Mouse (Mus musculus) stomach, embryonic 16.5 days (tissue): ENCODE data around the gene Thap3. TPM values are rescaled to one million over a fixed set of nuclear protein-coding genes. Genes with fewer than 3 reads are reported as not detected.

Experiments
- ATAC-seq: fragments of 200-750 bp; cut with Nextera tagmentation; 2 replicates; pipeline ENCODE4 v1.8.0; 2017; ENCODE audit warnings: moderate number of reproducible peaks, moderate TSS enrichment; ENCODE audit not compliant: insufficient read depth, low FRiP score
- H3K27ac ChIP-seq: fragments of 300-500 bp; sonication (generic); 2 replicates; pipeline ENCODE4 v1.5.1; 2014; ENCODE audit warnings: low read length
- H3K27me3 ChIP-seq: fragments of 300-500 bp; sonication (generic); 2 replicates; pipeline ENCODE4 v1.6.1; 2014; ENCODE audit warnings: low read length, control low read depth, mixed read lengths; ENCODE audit not compliant: control insufficient read depth, insufficient read depth
- H3K36me3 ChIP-seq: fragments of 300-500 bp; sonication (generic); 2 replicates; pipeline ENCODE4 v1.6.1; 2014; ENCODE audit warnings: low read length; ENCODE audit not compliant: control insufficient read depth, insufficient read depth
- H3K4me1 ChIP-seq: fragments of 300-500 bp; sonication (generic); 2 replicates; pipeline ENCODE4 v1.6.1; 2014; ENCODE audit warnings: low read length, control low read depth, mixed read lengths; ENCODE audit not compliant: control insufficient read depth, insufficient read depth
- H3K4me2 ChIP-seq: fragments of 300-500 bp; sonication (generic); 2 replicates; pipeline ENCODE4 v1.6.1; 2014; ENCODE audit warnings: low read depth, low read length, mixed read lengths
- H3K4me3 ChIP-seq: fragments of 300-500 bp; sonication (generic); replicated peaks from 2 replicates; pipeline ENCODE4 v1.5.1; 2014; ENCODE audit warnings: mild to moderate bottlenecking, low read length
- H3K9ac ChIP-seq: fragments of 300-500 bp; sonication (generic); 2 replicates; pipeline ENCODE4 v1.6.1; 2014; ENCODE audit warnings: low read length
- H3K9me3 ChIP-seq: fragments of 300-500 bp; sonication (generic); replicated peaks from 2 replicates; pipeline ENCODE4 v1.6.1; 2016; ENCODE audit warnings: low read length, control low read depth; ENCODE audit not compliant: control insufficient read depth
- WGBS: fragments of 180-500 bp; shearing (Covaris S2); extraction: QIAGEN DNeasy Blood & Tissue Kit; methylation state at CpG from one replicate; pipeline ENCODE4 v1.1.7; 2014; 5-methylcytosine and 5-hydroxymethylcytosine counted together
- polyA plus RNA-seq: library from polyadenylated mRNA; unstranded; fragments of >200 nt; fragmentation: Nextera tagmentation; extraction: Ambion mirVana; gene quantifications from 2 replicates; pipeline ENCODE4 v1.2.1, GENCODE M21; 2015

Thap3 gene
- polyA plus RNA-seq, 1 experiment from 2014 or later = 35.7 TPM

GRCm38 (mm10) chr4:152011171-152011760 is 22.5 kb upstream of the Thap3 start:
- ATAC-seq = no peak
- Histone ChIP-seq H3K9me3 (no peaks in the 10 kb centered on the region), H3K4me2 (peak overlapping the region; percentile 99), H3K9ac (peak overlapping the region; percentile 82), H3K36me3 (peaks cover 7% of the 10 kb centered on the region; the same call in 1 of the 2 replicates), H3K27me3 (no peaks in the 10 kb centered on the region), H3K27ac (peak overlapping the region; percentile 93), H3K4me1 (peaks cover 43% of the 10 kb centered on the region), H3K4me3 (peak overlapping the region; percentile 68)
- WGBS = 61% methylated on average over 8 of the region's 8 CpGs

- WGBS = 12% methylated on average over 13 of the region's 13 CpGs
- peaks cover 7% of the 10 kb centered on the region; the same call in 1 of the 2 replicates for H3K36me3 ChIP-seq
- peak overlapping the region; percentile 93 for H3K27ac ChIP-seq
- H3K4me3 ChIP-seq = peak overlapping the region; percentile 68
- no peaks in the 10 kb centered on the region for H3K27me3 ChIP-seq
- no peaks in the 10 kb centered on the region for H3K9me3 ChIP-seq
- peaks cover 43% of the 10 kb centered on the region for H3K4me1 ChIP-seq
- peak overlapping the region; percentile 99 for H3K4me2 ChIP-seq
- peak; percentile 1; the same call in 1 of the 2 replicates for ATAC-seq
- H3K9ac ChIP-seq = peak overlapping the region; percentile 82
These were observed 21.9 kb upstream of the Thap3 start for GRCm38 (mm10) chr4:152010707-152011134.

- Histone ChIP-seq H3K4me3 (peak overlapping the region; percentile 68), H3K27ac (peak overlapping the region; percentile 93), H3K36me3 (peaks cover 3% of the 10 kb centered on the region; the same call in 1 of the 2 replicates), H3K27me3 (no peaks in the 10 kb centered on the region), H3K9me3 (no peaks in the 10 kb centered on the region), H3K4me2 (peak overlapping the region; percentile 99), H3K9ac (peak overlapping the region; percentile 82), H3K4me1 (peaks cover 43% of the 10 kb centered on the region)
- WGBS = 1% methylated on average over 10 of the region's 10 CpGs
- ATAC-seq = peak; percentile 42; the same call in 1 of the 2 replicates
These were observed 21.4 kb upstream of the Thap3 start for GRCm38 (mm10) chr4:152010091-152010706.

- H3K27me3 ChIP-seq = no peaks in the 10 kb centered on the region
- peak overlapping the region; percentile 93 for H3K27ac ChIP-seq
- ATAC-seq = peak; percentile 53
- peak overlapping the region; percentile 99 for H3K4me2 ChIP-seq
- H3K36me3 ChIP-seq = peaks cover 3% of the 10 kb centered on the region; the same call in 1 of the 2 replicates
- under 1% methylated on average over 112 of the region's 115 CpGs for WGBS
- H3K4me3 ChIP-seq = peak overlapping the region; percentile 68
- H3K9ac ChIP-seq = peak overlapping the region; percentile 82
- no peaks in the 10 kb centered on the region for H3K9me3 ChIP-seq
- H3K4me1 ChIP-seq = peaks cover 43% of the 10 kb centered on the region
These were observed 20.6 kb upstream of the Thap3 start for GRCm38 (mm10) chr4:152009076-152010051.

GRCm38 (mm10) chr4:152008622-152009075 is 19.9 kb upstream of the Thap3 start, which contains the start of gene Klhl21:
Gene Klhl21 (plus strand): TSS chr4:152008803.
- no peaks in the 10 kb centered on the region; the same call in 1 of the 2 replicates for H3K36me3 ChIP-seq
- ATAC-seq = peak; percentile 92
- H3K9ac ChIP-seq = peak within 1 kb of the TSS; percentile 82
- H3K4me1 ChIP-seq = peaks cover 43% of the 10 kb centered on the region
- under 1% methylated on average over 44 of the region's 45 CpGs for WGBS
- peak within 1 kb of the TSS; percentile 99 for H3K4me2 ChIP-seq
- no peaks in the 10 kb centered on the region for H3K9me3 ChIP-seq
- peak within 1 kb of the TSS; percentile 68 for H3K4me3 ChIP-seq
- peak within 1 kb of the TSS; percentile 93 for H3K27ac ChIP-seq
- no peaks in the 10 kb centered on the region for H3K27me3 ChIP-seq

GRCm38 (mm10) chr4:152008148-152008500 is 19.3 kb upstream of the Thap3 start:
- Histone ChIP-seq H3K27me3 (no peaks in the 10 kb centered on the region), H3K4me2 (peak overlapping the region; percentile 99), H3K4me3 (peak overlapping the region; percentile 68), H3K4me1 (peaks cover 43% of the 10 kb centered on the region), H3K27ac (peak overlapping the region; percentile 93), H3K9ac (peak overlapping the region; percentile 82), H3K9me3 (no peaks in the 10 kb centered on the region), H3K36me3 (no peaks in the 10 kb centered on the region; the same call in 1 of the 2 replicates)
- whole genome bisulfite sequencing = 1% methylated on average over 14 of the region's 14 CpGs
- ATAC-seq = no peak

GRCm38 (mm10) chr4:152007481-152008147 is 18.8 kb upstream of the Thap3 start:
- peak; percentile 31; the same call in 1 of the 2 replicates for ATAC-seq
- Histone ChIP-seq H3K36me3 (no peaks in the 10 kb centered on the region; the same call in 1 of the 2 replicates), H3K27ac (peak overlapping the region; percentile 93), H3K9me3 (no peaks in the 10 kb centered on the region), H3K9ac (peak overlapping the region; percentile 82), H3K4me1 (peaks cover 43% of the 10 kb centered on the region), H3K4me2 (peak overlapping the region; percentile 99), H3K27me3 (no peaks in the 10 kb centered on the region), H3K4me3 (peak overlapping the region; percentile 68)
- WGBS = 8% methylated on average over 8 of the region's 8 CpGs

- no peaks in the 10 kb centered on the region for H3K9me3 ChIP-seq
- no peak for ATAC-seq
- peak overlapping the region; percentile 93; the same call in 1 of the 2 replicates for H3K27ac ChIP-seq
- no peak overlapping the region for H3K9ac ChIP-seq
- 42% methylated on average over 3 of the region's 3 CpGs for WGBS
- H3K4me2 ChIP-seq = no peak overlapping the region
- peaks cover 38% of the 10 kb centered on the region for H3K4me1 ChIP-seq
- H3K4me3 ChIP-seq = no peak overlapping the region
- H3K36me3 ChIP-seq = no peaks in the 10 kb centered on the region
- H3K27me3 ChIP-seq = no peaks in the 10 kb centered on the region
These were observed 18.0 kb upstream of the Thap3 start for GRCm38 (mm10) chr4:152006812-152007211.
